Mouse (Mus musculus) kidney, adult 11 months (tissue): ENCODE measurements around the gene Ldb3.
A peak's percentile ranks its signal among the peaks of the same experiment; 100 is the strongest.

Experiments used
- DNase-seq: peaks from one replicate; pipeline ENCODE4 v3.0.0; 2022

Ldb3 gene

GRCm38 (mm10) chr14:34554047-34554446 is 34.4 kb downstream of the Ldb3 start:
- DNase-seq = peak; percentile 52

GRCm38 (mm10) chr14:34553470-34553869 is 35.0 kb downstream of the Ldb3 start:
- no peak for DNase-seq

GRCm38 (mm10) chr14:34552226-34552625 is 36.3 kb downstream of the Ldb3 start:
- no peak for DNase-seq

GRCm38 (mm10) chr14:34549004-34549671 is 39.3 kb downstream of the Ldb3 start:
- DNase-seq = peak; percentile 75

- DNase-seq = peak; percentile 41
Measured at GRCm38 (mm10) chr14:34548391-34549001, 40.0 kb downstream of the Ldb3 start.

GRCm38 (mm10) chr14:34544545-34544944 is 43.9 kb downstream of the Ldb3 start:
- no peak for DNase-seq

- no peak for DNase-seq
Measured at GRCm38 (mm10) chr14:34544001-34544400, 44.5 kb downstream of the Ldb3 start.

GRCm38 (mm10) chr14:34543596-34543995 is 44.9 kb downstream of the Ldb3 start:
- DNase-seq = no peak

GRCm38 (mm10) chr14:34541896-34542295 is 46.6 kb downstream of the Ldb3 start:
- DNase-seq = peak; percentile 38

- DNase-seq = peak; percentile 57
Measured at GRCm38 (mm10) chr14:34540685-34541162, 47.8 kb downstream of the Ldb3 start.

- no peak for DNase-seq
Measured at GRCm38 (mm10) chr14:34535883-34536282, 52.6 kb downstream of the Ldb3 start.

- no peak for DNase-seq
Measured at GRCm38 (mm10) chr14:34533537-34533936, 54.9 kb downstream of the Ldb3 start.

GRCm38 (mm10) chr14:34532536-34532935 is 55.9 kb downstream of the Ldb3 start:
- no peak for DNase-seq

- no peak for DNase-seq
Measured at GRCm38 (mm10) chr14:34528804-34529203, 59.7 kb downstream of the Ldb3 start.

GRCm38 (mm10) chr14:34522701-34523100 is 65.8 kb downstream of the Ldb3 start, which contains the start of gene 9230112D13Rik:
Gene 9230112D13Rik (minus strand): TSS chr14:34522801.
- no peak for DNase-seq

- no peak for DNase-seq
Measured at GRCm38 (mm10) chr14:34517959-34518544, 70.4 kb downstream of the Ldb3 start.

GRCm38 (mm10) chr14:34516960-34517577 is 71.4 kb downstream of the Ldb3 start:
- no peak for DNase-seq

- DNase-seq = no peak
Measured at GRCm38 (mm10) chr14:34515860-34516259, 72.6 kb downstream of the Ldb3 start.

GRCm38 (mm10) chr14:34514120-34514519 is 74.4 kb downstream of the Ldb3 start:
- no peak for DNase-seq

- no peak for DNase-seq
Measured at GRCm38 (mm10) chr14:34512602-34513001, 75.9 kb downstream of the Ldb3 start.

- no peak for DNase-seq
Measured at GRCm38 (mm10) chr14:34511901-34512300, 76.6 kb downstream of the Ldb3 start.

GRCm38 (mm10) chr14:34508842-34509439 is 79.5 kb downstream of the Ldb3 start:
- no peak for DNase-seq

GRCm38 (mm10) chr14:34508187-34508840 is 80.2 kb downstream of the Ldb3 start:
- no peak for DNase-seq
